Mouse (Mus musculus): ENCODE measurements around the gene Gm45234. TPM values are rescaled to one million over a fixed set of nuclear protein-coding genes. Genes with fewer than 3 reads are reported as not detected.

Gene Gm45234
- polyA plus RNA-seq, 1 experiment from 2014 or later, result not detected

- peak overlapping the region; percentile 63 for H3K4me2 ChIP-seq (ENCODE audit: low read depth, low read length)
- peak overlapping the region; percentile 97 for H3K9ac ChIP-seq (replicated peaks; ENCODE audit: low read depth, low read length)
- ATAC-seq (ENCODE audit: low read depth), result no peak
- no peaks in the 10 kb centered on the region for H3K36me3 ChIP-seq (ENCODE audit: control insufficient read depth, insufficient read depth, low read length)
- H3K4me3 ChIP-seq (ENCODE audit: low read depth, low read length), result peak overlapping the region; percentile 74
- peaks cover 44% of the 10 kb centered on the region; the same call in 1 of the 2 replicates for H3K4me1 ChIP-seq (ENCODE audit: control insufficient read depth, insufficient read depth, low read length)
- peak overlapping the region; percentile 96 for H3K27ac ChIP-seq (ENCODE audit: low read depth, low read length)
- WGBS, result 4% methylated on average over 5 of the region's 5 CpGs
- no peaks in the 10 kb centered on the region for H3K9me3 ChIP-seq (ENCODE audit: control insufficient read depth, low read length)
- no peaks in the 10 kb centered on the region for H3K27me3 ChIP-seq (ENCODE audit: control insufficient read depth, insufficient read depth, low read length)
Measured at GRCm38 (mm10) chr6:124757351-124757880, 1.6 kb upstream of the Gm45234 start.

- WGBS, result under 1% methylated on average over 53 of the region's 54 CpGs
- peak overlapping the region; percentile 97 for H3K9ac ChIP-seq (replicated peaks; ENCODE audit: low read depth, low read length)
- H3K27ac ChIP-seq (ENCODE audit: low read depth, low read length), result peak overlapping the region; percentile 96
- H3K36me3 ChIP-seq (ENCODE audit: control insufficient read depth, insufficient read depth, low read length), result no peaks in the 10 kb centered on the region
- peak overlapping the region; percentile 63 for H3K4me2 ChIP-seq (ENCODE audit: low read depth, low read length)
- H3K4me1 ChIP-seq (ENCODE audit: control insufficient read depth, insufficient read depth, low read length), result peaks cover 44% of the 10 kb centered on the region; the same call in 1 of the 2 replicates
- ATAC-seq (ENCODE audit: low read depth), result peak; percentile 81
- no peaks in the 10 kb centered on the region for H3K9me3 ChIP-seq (ENCODE audit: control insufficient read depth, low read length)
- peak overlapping the region; percentile 74 for H3K4me3 ChIP-seq (ENCODE audit: low read depth, low read length)
- H3K27me3 ChIP-seq (ENCODE audit: control insufficient read depth, insufficient read depth, low read length), result no peaks in the 10 kb centered on the region
Measured at GRCm38 (mm10) chr6:124756652-124757350, 980 bp upstream of the Gm45234 start.

DNA sequence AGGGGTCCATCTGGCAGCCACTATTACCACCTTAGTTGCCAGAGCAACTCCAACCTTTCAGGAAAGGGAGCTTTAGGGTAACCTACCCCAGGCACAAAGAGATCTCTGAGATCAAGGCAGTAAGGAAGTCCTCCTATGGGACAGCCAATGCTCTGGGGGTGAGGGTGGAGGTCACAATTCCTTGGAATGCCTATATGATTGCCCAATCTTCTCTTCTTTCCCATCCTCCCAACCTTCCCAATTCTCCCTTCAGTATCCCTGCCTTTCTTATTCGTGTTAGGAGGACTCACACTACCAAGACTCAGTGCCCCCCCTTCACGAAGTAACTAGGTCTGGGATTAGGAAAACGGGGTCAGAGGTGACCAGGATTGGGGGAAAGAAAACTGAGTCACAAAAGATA, 515 bp downstream of the Gm45234 start:
- no peaks in the 10 kb centered on the region for H3K27me3 ChIP-seq (ENCODE audit: control insufficient read depth, insufficient read depth, low read length)
- peaks cover 44% of the 10 kb centered on the region; the same call in 1 of the 2 replicates for H3K4me1 ChIP-seq (ENCODE audit: control insufficient read depth, insufficient read depth, low read length)
- no peaks in the 10 kb centered on the region for H3K9me3 ChIP-seq (ENCODE audit: control insufficient read depth, low read length)
- 3% methylated on average over 3 of the region's 3 CpGs for WGBS
- ATAC-seq (ENCODE audit: low read depth), result no peak
- peak overlapping the region; percentile 96 for H3K27ac ChIP-seq (ENCODE audit: low read depth, low read length)
- peak overlapping the region; percentile 63 for H3K4me2 ChIP-seq (ENCODE audit: low read depth, low read length)
- peak overlapping the region; percentile 97 for H3K9ac ChIP-seq (replicated peaks; ENCODE audit: low read depth, low read length)
- peak overlapping the region; percentile 74 for H3K4me3 ChIP-seq (ENCODE audit: low read depth, low read length)
- no peaks in the 10 kb centered on the region for H3K36me3 ChIP-seq (ENCODE audit: control insufficient read depth, insufficient read depth, low read length)

DNA sequence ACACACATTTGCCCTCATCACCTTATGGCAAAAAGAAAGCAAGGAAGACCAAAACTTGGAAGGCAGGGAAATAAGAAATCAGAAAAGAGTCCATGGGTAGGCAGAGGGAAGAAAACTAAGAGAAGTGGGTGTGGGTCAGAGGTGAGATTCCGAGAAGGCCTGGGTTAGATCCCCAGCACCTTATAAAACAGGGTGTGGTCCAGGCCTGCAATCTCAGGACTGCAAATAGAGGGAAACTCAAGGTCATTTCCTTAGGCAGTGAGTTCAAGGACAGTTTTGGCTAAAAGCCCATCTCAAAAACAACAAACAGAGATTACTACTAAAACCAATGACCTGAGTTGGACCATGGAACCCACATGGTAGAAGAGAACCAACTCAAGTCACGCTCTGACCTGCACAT, 2.0 kb downstream of the Gm45234 start:
- WGBS, result 96% methylated on average over 2 of the region's 2 CpGs
- Histone ChIP-seq H3K27ac (ENCODE audit: low read depth, low read length) (no peak overlapping the region), H3K36me3 (ENCODE audit: control insufficient read depth, insufficient read depth, low read length) (peaks cover 5% of the 10 kb centered on the region; the same call in 1 of the 2 replicates), H3K4me3 (ENCODE audit: low read depth, low read length) (no peak overlapping the region), H3K9me3 (ENCODE audit: control insufficient read depth, low read length) (no peaks in the 10 kb centered on the region), H3K27me3 (ENCODE audit: control insufficient read depth, insufficient read depth, low read length) (no peaks in the 10 kb centered on the region), H3K9ac (replicated peaks; ENCODE audit: low read depth, low read length) (no peak overlapping the region), H3K4me1 (ENCODE audit: control insufficient read depth, insufficient read depth, low read length) (peaks cover 42% of the 10 kb centered on the region; the same call in 1 of the 2 replicates), H3K4me2 (ENCODE audit: low read depth, low read length) (peak overlapping the region; percentile 63)
- no peak for ATAC-seq (ENCODE audit: low read depth)

DNA sequence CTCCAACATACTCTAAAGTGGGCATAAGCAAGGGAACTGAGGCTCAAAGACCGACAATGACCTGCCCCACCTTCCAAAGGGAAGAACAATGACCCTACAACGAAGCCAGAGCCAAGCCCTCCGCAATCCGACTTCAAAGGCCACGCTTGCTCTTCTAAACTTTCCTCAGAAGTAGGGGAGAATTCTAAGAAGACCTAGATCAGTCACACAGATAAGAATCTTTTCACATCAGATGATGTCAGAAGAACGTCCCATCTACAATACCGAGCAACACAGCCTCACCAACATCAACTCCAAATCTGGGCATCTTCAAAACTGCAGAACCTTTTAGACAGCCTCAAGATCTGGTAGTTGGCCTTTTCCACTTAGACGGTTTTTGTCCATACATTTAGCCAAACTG, 5.4 kb downstream of the Gm45234 start:
- Histone ChIP-seq H3K4me3 (ENCODE audit: low read depth, low read length) (no peak overlapping the region), H3K9me3 (ENCODE audit: control insufficient read depth, low read length) (no peaks in the 10 kb centered on the region), H3K9ac (replicated peaks; ENCODE audit: low read depth, low read length) (no peak overlapping the region), H3K27ac (ENCODE audit: low read depth, low read length) (no peak overlapping the region), H3K27me3 (ENCODE audit: control insufficient read depth, insufficient read depth, low read length) (no peaks in the 10 kb centered on the region), H3K4me2 (ENCODE audit: low read depth, low read length) (no peak overlapping the region), H3K4me1 (ENCODE audit: control insufficient read depth, insufficient read depth, low read length) (peaks cover 29% of the 10 kb centered on the region), H3K36me3 (ENCODE audit: control insufficient read depth, insufficient read depth, low read length) (peaks cover 26% of the 10 kb centered on the region; the same call in 1 of the 2 replicates)
- ATAC-seq (ENCODE audit: low read depth), result no peak
- WGBS, result 90% methylated on average over 8 of the region's 8 CpGs

- no peaks in the 10 kb centered on the region for H3K9me3 ChIP-seq (ENCODE audit: control insufficient read depth, low read length)
- H3K27ac ChIP-seq (ENCODE audit: low read depth, low read length), result peak overlapping the region; percentile 68
- peak overlapping the region; percentile 70 for H3K9ac ChIP-seq (replicated peaks; ENCODE audit: low read depth, low read length)
- no peaks in the 10 kb centered on the region for H3K27me3 ChIP-seq (ENCODE audit: control insufficient read depth, insufficient read depth, low read length)
- H3K4me2 ChIP-seq (ENCODE audit: low read depth, low read length), result peak overlapping the region; percentile 68
- WGBS, result 88% methylated on average over 7 of the region's 7 CpGs
- peaks cover 46% of the 10 kb centered on the region for H3K36me3 ChIP-seq (ENCODE audit: control insufficient read depth, insufficient read depth, low read length)
- peaks cover 8% of the 10 kb centered on the region for H3K4me1 ChIP-seq (ENCODE audit: control insufficient read depth, insufficient read depth, low read length)
- peak overlapping the region; percentile 37; the same call in 1 of the 2 replicates for H3K4me3 ChIP-seq (ENCODE audit: low read depth, low read length)
- ATAC-seq (ENCODE audit: low read depth), result peak; percentile 1; the same call in 1 of the 2 replicates
Measured at GRCm38 (mm10) chr6:124746654-124747632, 8.9 kb downstream of the Gm45234 start.

GRCm38 (mm10) chr6:124746296-124746605, 9.6 kb downstream of the Gm45234 start:
- ATAC-seq (ENCODE audit: low read depth), result peak; percentile 18
- 9% methylated on average over 8 of the region's 8 CpGs for WGBS
- H3K36me3 ChIP-seq (ENCODE audit: control insufficient read depth, insufficient read depth, low read length), result peaks cover 46% of the 10 kb centered on the region
- H3K4me1 ChIP-seq (ENCODE audit: control insufficient read depth, insufficient read depth, low read length), result peaks cover 12% of the 10 kb centered on the region
- peak overlapping the region; percentile 37 for H3K4me3 ChIP-seq (ENCODE audit: low read depth, low read length)
- H3K4me2 ChIP-seq (ENCODE audit: low read depth, low read length), result peak overlapping the region; percentile 68
- peak overlapping the region; percentile 70 for H3K9ac ChIP-seq (replicated peaks; ENCODE audit: low read depth, low read length)
- no peaks in the 10 kb centered on the region for H3K27me3 ChIP-seq (ENCODE audit: control insufficient read depth, insufficient read depth, low read length)
- no peaks in the 10 kb centered on the region for H3K9me3 ChIP-seq (ENCODE audit: control insufficient read depth, low read length)
- peak overlapping the region; percentile 68 for H3K27ac ChIP-seq (ENCODE audit: low read depth, low read length)

DNA sequence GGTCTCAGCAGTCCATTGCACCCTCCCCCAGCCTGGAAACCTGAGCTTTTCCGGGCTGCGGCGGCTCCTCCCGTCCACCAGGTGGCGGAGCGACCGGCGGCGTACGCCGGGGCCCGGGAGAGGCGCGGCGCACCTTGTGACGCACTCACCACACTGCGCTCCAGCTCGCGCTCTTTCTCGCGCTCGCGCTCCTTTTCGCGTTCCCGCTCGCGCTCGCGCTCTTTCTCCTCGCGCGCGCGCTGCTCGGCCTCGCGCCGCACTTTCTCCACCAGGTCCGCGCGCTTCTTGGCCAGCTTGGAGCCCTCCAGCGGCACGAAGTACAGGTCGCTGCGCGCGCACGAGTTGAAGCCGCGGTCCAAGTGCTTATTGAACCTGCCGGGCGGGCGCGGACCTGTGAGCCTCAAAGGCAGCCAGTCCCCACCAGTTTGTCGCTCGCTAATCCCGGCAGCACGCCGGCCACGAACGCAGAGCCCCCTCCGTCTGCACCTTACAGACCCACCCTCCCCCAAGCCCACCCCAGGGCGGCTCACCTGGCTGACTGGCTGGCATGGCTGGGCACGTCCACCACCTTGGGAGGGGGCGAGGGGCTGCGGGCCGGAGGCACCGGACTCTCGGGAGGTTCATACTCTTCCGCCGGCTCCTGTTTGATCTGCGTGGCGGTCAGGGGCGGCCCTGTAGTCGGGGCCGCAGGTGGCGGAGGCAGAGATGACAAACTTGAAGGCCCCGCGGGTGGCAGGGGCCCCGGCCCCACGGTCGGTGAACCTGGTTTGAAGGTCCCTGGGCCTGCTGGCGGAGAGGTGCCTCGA, 10.1 kb downstream of the Gm45234 start:
- Histone ChIP-seq H3K4me3 (ENCODE audit: low read depth, low read length) (peak overlapping the region; percentile 37), H3K9me3 (ENCODE audit: control insufficient read depth, low read length) (no peaks in the 10 kb centered on the region), H3K4me1 (ENCODE audit: control insufficient read depth, insufficient read depth, low read length) (peaks cover 12% of the 10 kb centered on the region), H3K36me3 (ENCODE audit: control insufficient read depth, insufficient read depth, low read length) (peaks cover 46% of the 10 kb centered on the region), H3K27me3 (ENCODE audit: control insufficient read depth, insufficient read depth, low read length) (no peaks in the 10 kb centered on the region), H3K9ac (replicated peaks; ENCODE audit: low read depth, low read length) (peak overlapping the region; percentile 70), H3K27ac (ENCODE audit: low read depth, low read length) (peak overlapping the region; percentile 68), H3K4me2 (ENCODE audit: low read depth, low read length) (peak overlapping the region; percentile 68)
- under 1% methylated on average over 83 of the region's 85 CpGs for WGBS
- peak; percentile 83 for ATAC-seq (ENCODE audit: low read depth)

All from neural tube, embryonic 14.5 days (tissue).